Mouse (Mus musculus) cerebellum, adult 2 months (tissue): ENCODE results near the gene Lcorl.

ENCODE experiments used
- CTCF ChIP-seq: fragments of 200-500 bp; IDR thresholded peaks from 2 replicates; pipeline ENCODE4 v1.5.1; 2011; ENCODE audit warnings: low read depth, mild to moderate bottlenecking, control low read depth, low read length, moderate library complexity, borderline replicate concordance; ENCODE audit not compliant: insufficient read depth
- POLR2A ChIP-seq: fragments of 200-500 bp; IDR thresholded peaks from 2 replicates; pipeline ENCODE4 v1.6.1; 2011; ENCODE audit warnings: low read length, control low read depth, borderline replicate concordance; ENCODE audit not compliant: insufficient read depth

- no peak for TF ChIP-seq POLR2A
- no peak for TF ChIP-seq CTCF
These were observed 189.1 kb downstream of the Lcorl start for GRCm38 (mm10) chr5:45668324-45668723.
